18 mouse cellular contexts compared by ENCODE assay signal in genomic region chr6:90540520-90540919, GRCm38 (mm10). TPM values are rescaled to one million over a fixed set of nuclear protein-coding genes. Genes with fewer than 3 reads are reported as not detected.
DNase-seq lines count a peak whose midpoint lies in the region; ATAC-seq lines count a peak whose summit lies in the region.
"Had no signal": no experiment of that assay in that cellular context is flagged by ENCODE, and none has a peak within 500 bp of the region (broad histone marks: within the 10 kb centered on the region; RNA-seq: fewer than 3 reads in every experiment).

No protein-coding gene starts in this region.

- H3K4me1 ChIP-seq in forebrain, embryonic 10.5 days = peaks cover 15% of the 10 kb centered on the region; the same call in 1 of the 2 replicates
- H3K4me1 ChIP-seq in forebrain, embryonic 11.5 days (replicated peaks; ENCODE audit: control insufficient read depth, insufficient read depth, low read length) = no peaks in the 10 kb centered on the region
- H3K4me1 ChIP-seq in embryonic facial prominence, embryonic 10.5 days = peaks cover 4% of the 10 kb centered on the region; the same call in 1 of the 2 replicates
- H3K4me1 ChIP-seq in hindbrain, embryonic 12.5 days = peaks cover 18% of the 10 kb centered on the region
- peaks cover 21% of the 10 kb centered on the region for H3K4me1 ChIP-seq in midbrain, embryonic 13.5 days (replicated peaks)
- no peaks in the 10 kb centered on the region for H3K4me1 ChIP-seq in intestine, embryonic 15.5 days (replicated peaks)

- H3K27me3 ChIP-seq in forebrain, embryonic 10.5 days (ENCODE audit: poor library complexity, severe bottlenecking) = peaks cover 15% of the 10 kb centered on the region
- no peaks in the 10 kb centered on the region for H3K27me3 ChIP-seq in forebrain, embryonic 11.5 days (ENCODE audit: control insufficient read depth, insufficient read depth, low read length)
- H3K27me3 ChIP-seq in embryonic facial prominence, embryonic 10.5 days (replicated peaks; ENCODE audit: low read depth, poor library complexity, severe bottlenecking) = peaks cover 12% of the 10 kb centered on the region
- H3K27me3 ChIP-seq in hindbrain, embryonic 12.5 days = no peaks in the 10 kb centered on the region
- no peaks in the 10 kb centered on the region for H3K27me3 ChIP-seq in midbrain, embryonic 13.5 days
- H3K27me3 ChIP-seq in intestine, embryonic 15.5 days (replicated peaks) = no peaks in the 10 kb centered on the region

- H3K36me3 ChIP-seq in forebrain, embryonic 10.5 days (replicated peaks) = no peaks in the 10 kb centered on the region
- no peaks in the 10 kb centered on the region for H3K36me3 ChIP-seq in forebrain, embryonic 11.5 days (ENCODE audit: control insufficient read depth, insufficient read depth, low read length)
- H3K36me3 ChIP-seq in embryonic facial prominence, embryonic 10.5 days (replicated peaks) = no peaks in the 10 kb centered on the region
- H3K36me3 ChIP-seq in hindbrain, embryonic 12.5 days = no peaks in the 10 kb centered on the region
- no peaks in the 10 kb centered on the region for H3K36me3 ChIP-seq in midbrain, embryonic 13.5 days
- no peaks in the 10 kb centered on the region for H3K36me3 ChIP-seq in intestine, embryonic 15.5 days

- no peak overlapping the region for H3K9ac ChIP-seq in forebrain, embryonic 11.5 days (ENCODE audit: low read length)
- H3K9ac ChIP-seq in hindbrain, embryonic 12.5 days = no peak overlapping the region
- no peak overlapping the region for H3K9ac ChIP-seq in midbrain, embryonic 13.5 days (replicated peaks)
- no peak overlapping the region for H3K9ac ChIP-seq in intestine, embryonic 15.5 days

- no peak overlapping the region for H3K4me3 ChIP-seq in forebrain, embryonic 10.5 days
- no peak overlapping the region for H3K4me3 ChIP-seq in forebrain, embryonic 11.5 days (ENCODE audit: low read depth, low read length)
- no peak overlapping the region for H3K4me3 ChIP-seq in embryonic facial prominence, embryonic 10.5 days
- no peak overlapping the region for H3K4me3 ChIP-seq in hindbrain, embryonic 12.5 days
- H3K4me3 ChIP-seq in midbrain, embryonic 13.5 days (replicated peaks) = no peak overlapping the region
- no peak overlapping the region for H3K4me3 ChIP-seq in intestine, embryonic 15.5 days (replicated peaks)
- H3K4me3 ChIP-seq: erythroblast, embryonic 14.5 days; heart, adult 2 months; left cerebral cortex, adult 2 months had no signal

- DNase-seq in forebrain, embryonic 10.5 days (ENCODE audit: extremely low spot score, low spot score) = no peak
- DNase-seq in forebrain, embryonic 11.5 days (ENCODE audit: low spot score) = no peak
- DNase-seq in embryonic facial prominence, embryonic 10.5 days (ENCODE audit: low spot score) = no peak
- no peak for DNase-seq in kidney, postnatal 10 days
- DNase-seq in heart, adult 9 months (ENCODE audit: low spot score in 2 of 2) = no peak
- DNase-seq: cerebellum, postnatal 10 days; heart, adult 2 months; heart, postnatal 14 days; kidney, postnatal 4 days; lung, adult 2 months; lung, postnatal 4 days; thymus, postnatal 4 days had no signal

- no peak overlapping the region for H3K4me2 ChIP-seq in forebrain, embryonic 11.5 days (ENCODE audit: low read depth, low read length, severe bottlenecking)
- no peak overlapping the region for H3K4me2 ChIP-seq in hindbrain, embryonic 12.5 days (replicated peaks)
- no peak overlapping the region for H3K4me2 ChIP-seq in midbrain, embryonic 13.5 days (replicated peaks)
- no peak overlapping the region for H3K4me2 ChIP-seq in intestine, embryonic 15.5 days (replicated peaks)

- H3K27ac ChIP-seq in forebrain, embryonic 10.5 days = peak overlapping the region; percentile 16; the same call in 1 of the 2 replicates
- no peak overlapping the region for H3K27ac ChIP-seq in forebrain, embryonic 11.5 days (ENCODE audit: low read depth, low read length)
- peak overlapping the region; percentile 35; the same call in 1 of the 2 replicates for H3K27ac ChIP-seq in embryonic facial prominence, embryonic 10.5 days (replicated peaks)
- peak overlapping the region; percentile 86 for H3K27ac ChIP-seq in hindbrain, embryonic 12.5 days
- peak overlapping the region; percentile 86 for H3K27ac ChIP-seq in midbrain, embryonic 13.5 days
- H3K27ac ChIP-seq in intestine, embryonic 15.5 days = no peak overlapping the region
- H3K27ac ChIP-seq: heart, adult 2 months; left cerebral cortex, adult 2 months had no signal

- no peak for ATAC-seq in forebrain, embryonic 11.5 days (replicated peaks; ENCODE audit: low FRiP score)
- no peak for ATAC-seq in hindbrain, embryonic 12.5 days (ENCODE audit: low FRiP score)
- ATAC-seq in midbrain, embryonic 13.5 days = no peak
- no peak for ATAC-seq in intestine, embryonic 15.5 days
- ATAC-seq: intestine, embryonic 16.5 days had no signal

- no peaks in the 10 kb centered on the region for H3K9me3 ChIP-seq in forebrain, embryonic 10.5 days
- H3K9me3 ChIP-seq in forebrain, embryonic 11.5 days (ENCODE audit: control insufficient read depth, low read length) = no peaks in the 10 kb centered on the region
- no peaks in the 10 kb centered on the region for H3K9me3 ChIP-seq in embryonic facial prominence, embryonic 10.5 days
- no peaks in the 10 kb centered on the region for H3K9me3 ChIP-seq in hindbrain, embryonic 12.5 days (replicated peaks)
- H3K9me3 ChIP-seq in midbrain, embryonic 13.5 days = no peaks in the 10 kb centered on the region
- no peaks in the 10 kb centered on the region for H3K9me3 ChIP-seq in intestine, embryonic 15.5 days

- 86% methylated on average over 1 of the region's 1 CpGs for WGBS in forebrain, embryonic 10.5 days
- WGBS in forebrain, embryonic 11.5 days = 90% methylated on average over 1 of the region's 1 CpGs
- WGBS in embryonic facial prominence, embryonic 10.5 days = 79% methylated on average over 1 of the region's 1 CpGs
- WGBS in hindbrain, embryonic 12.5 days = 86% methylated on average over 1 of the region's 1 CpGs
- 74% methylated on average over 1 of the region's 1 CpGs for WGBS in midbrain, embryonic 13.5 days
- WGBS in intestine, embryonic 15.5 days = 90% methylated on average over 1 of the region's 1 CpGs

RNA-seq across cellular contexts. Expression of gene Aldh1l1, which starts 54.3 kb away (rescaled TPM):
- 1.7 and 2.1 TPM in 2 replicates for polyA plus RNA-seq in forebrain, embryonic 10.5 days (2016; fragmentation: Nextera tagmentation; extraction: Ambion mirVana)
- polyA plus RNA-seq in forebrain, embryonic 11.5 days (2014; fragmentation: Nextera tagmentation; extraction: Ambion mirVana) = 1.2 and 2.8 TPM in 2 replicates
- 1.5 and 2.1 TPM in 2 replicates for polyA plus RNA-seq in embryonic facial prominence, embryonic 10.5 days (2016; fragmentation: Nextera tagmentation; extraction: Ambion mirVana)
- polyA plus RNA-seq in hindbrain, embryonic 12.5 days (2016; fragmentation: Nextera tagmentation; extraction: Ambion mirVana) = 13.0 and 19.4 TPM in 2 replicates
- polyA plus RNA-seq in midbrain, embryonic 13.5 days (2015; fragmentation: Nextera tagmentation; extraction: Ambion mirVana) = 28.3 and 30.8 TPM in 2 replicates
- polyA plus RNA-seq in intestine, embryonic 15.5 days (2015; fragmentation: Nextera tagmentation; extraction: Ambion mirVana) = 17.5 and 19.8 TPM in 2 replicates
- polyA plus RNA-seq: erythroblast, embryonic 14.5 days had no signal

Comparison
In these comparisons a context has a peak if more than half of its experiments do, and no peak if none do; other contexts are left out.
1. H3K27ac ChIP-seq: peak in forebrain, embryonic 10.5 days (single experiment), embryonic facial prominence, embryonic 10.5 days (single experiment), hindbrain, embryonic 12.5 days (single experiment) and midbrain, embryonic 13.5 days (single experiment); none in forebrain, embryonic 11.5 days (single experiment) and intestine, embryonic 15.5 days (single experiment).